ENCODE assay signal across 11 mouse cellular contexts in genomic region chr12:112552520-112552919, GRCm38 (mm10). TPM values are rescaled to one million over a fixed set of nuclear protein-coding genes. Genes with fewer than 3 reads are reported as not detected.
DNase-seq lines count a peak whose midpoint lies in the region; ATAC-seq and TF ChIP-seq lines count a peak whose summit lies in the region.
"Had no signal": no experiment of that assay in that cellular context is flagged by ENCODE, and none has a peak within 500 bp of the region (broad histone marks: within the 10 kb centered on the region; RNA-seq: fewer than 3 reads in every experiment).

No protein-coding gene starts in this region.

- WGBS in liver, embryonic 11.5 days, result 59% methylated on average over 5 of the region's 5 CpGs
- 48% methylated on average over 5 of the region's 5 CpGs for WGBS in liver, embryonic 12.5 days (ENCODE audit: insufficient replicate concordance)
- 69% methylated on average over 5 of the region's 5 CpGs for WGBS in forebrain, embryonic 14.5 days
- 65% methylated on average over 5 of the region's 5 CpGs for WGBS in midbrain, embryonic 15.5 days

- no peaks in the 10 kb centered on the region for H3K9me3 ChIP-seq in liver, embryonic 11.5 days (ENCODE audit: control insufficient read depth, low read length)
- no peaks in the 10 kb centered on the region for H3K9me3 ChIP-seq in liver, embryonic 12.5 days (replicated peaks)
- H3K9me3 ChIP-seq in forebrain, embryonic 14.5 days (replicated peaks; ENCODE audit: control insufficient read depth, low read length), result no peaks in the 10 kb centered on the region
- no peaks in the 10 kb centered on the region for H3K9me3 ChIP-seq in midbrain, embryonic 15.5 days
- H3K9me3 ChIP-seq: heart, embryonic 13.5 days had no signal

- intact Hi-C loops in gastrocnemius, adult 2 months (cut with DNase I), result loop anchor here (1.0 kb wide), 2 partner anchors 53 to 72 kb away; no protein-coding TSS in a partner anchor
- intact Hi-C loops in gastrocnemius, postnatal 36 days (cut with DNase I), result loop anchor here (1.0 kb wide), 1 partner anchor 53 kb away; no protein-coding TSS in a partner anchor

- no peak for DNase-seq in gastrocnemius, adult 2 months
- DNase-seq in gastrocnemius, postnatal 36 days, result no peak
- no peak for DNase-seq in liver, embryonic 11.5 days (ENCODE audit: low spot score)
- no peak for DNase-seq in forebrain, embryonic 14.5 days (ENCODE audit: low spot score)
- no peak for DNase-seq in frontal cortex, postnatal 36 days (ENCODE audit: low spot score in 2 of 2)
- no peak for DNase-seq in thymus, postnatal 4 days

- H3K27ac ChIP-seq in gastrocnemius, adult 2 months, result peak overlapping the region; percentile 28; the same call in 1 of the 2 replicates
- no peak overlapping the region for H3K27ac ChIP-seq in liver, embryonic 11.5 days (ENCODE audit: low read depth, low read length)
- H3K27ac ChIP-seq in liver, embryonic 12.5 days, result no peak overlapping the region
- H3K27ac ChIP-seq in forebrain, embryonic 14.5 days (ENCODE audit: low read depth, low read length), result no peak overlapping the region
- H3K27ac ChIP-seq in midbrain, embryonic 15.5 days, result no peak overlapping the region
- H3K27ac ChIP-seq: heart, embryonic 13.5 days; liver, embryonic 14.5 days had no signal

- H3K4me3 ChIP-seq in gastrocnemius, adult 2 months, result no peak overlapping the region
- no peak overlapping the region for H3K4me3 ChIP-seq in liver, embryonic 11.5 days (ENCODE audit: low read depth, low read length)
- H3K4me3 ChIP-seq in liver, embryonic 12.5 days, result no peak overlapping the region
- no peak overlapping the region for H3K4me3 ChIP-seq in forebrain, embryonic 14.5 days (ENCODE audit: low read depth, low read length)
- H3K4me3 ChIP-seq in midbrain, embryonic 15.5 days, result no peak overlapping the region
- H3K4me3 ChIP-seq: heart, embryonic 13.5 days had no signal

- H3K36me3 ChIP-seq in liver, embryonic 11.5 days (ENCODE audit: control insufficient read depth, insufficient read depth, low read length), result no peaks in the 10 kb centered on the region
- no peaks in the 10 kb centered on the region for H3K36me3 ChIP-seq in liver, embryonic 12.5 days
- no peaks in the 10 kb centered on the region for H3K36me3 ChIP-seq in forebrain, embryonic 14.5 days (ENCODE audit: control insufficient read depth, insufficient read depth, low read length)
- no peaks in the 10 kb centered on the region for H3K36me3 ChIP-seq in midbrain, embryonic 15.5 days (replicated peaks)
- H3K36me3 ChIP-seq: heart, embryonic 13.5 days had no signal

- no peaks in the 10 kb centered on the region for H3K27me3 ChIP-seq in liver, embryonic 11.5 days (replicated peaks; ENCODE audit: control insufficient read depth, insufficient read depth, low read length)
- 0 out of 2 replicates have a peak, but pooled peaks cover 6% of the 10 kb centered on the region for H3K27me3 ChIP-seq in liver, embryonic 12.5 days (replicated peaks)
- no peaks in the 10 kb centered on the region for H3K27me3 ChIP-seq in forebrain, embryonic 14.5 days (replicated peaks; ENCODE audit: control insufficient read depth, insufficient read depth, low read length)
- no peaks in the 10 kb centered on the region for H3K27me3 ChIP-seq in midbrain, embryonic 15.5 days (replicated peaks)

- no peak for TF ChIP-seq CTCF in gastrocnemius, adult 2 months (IDR thresholded peaks at IDR 0.05)

- no peak overlapping the region for H3K9ac ChIP-seq in liver, embryonic 11.5 days (ENCODE audit: low read depth, low read length)
- H3K9ac ChIP-seq in liver, embryonic 12.5 days, result no peak overlapping the region
- no peak overlapping the region for H3K9ac ChIP-seq in forebrain, embryonic 14.5 days (ENCODE audit: low read length)
- H3K9ac ChIP-seq in midbrain, embryonic 15.5 days, result no peak overlapping the region
- H3K9ac ChIP-seq: liver, embryonic 14.5 days had no signal

- no peaks in the 10 kb centered on the region for H3K4me1 ChIP-seq in liver, embryonic 11.5 days (replicated peaks; ENCODE audit: control insufficient read depth, insufficient read depth, low read length)
- no peaks in the 10 kb centered on the region for H3K4me1 ChIP-seq in liver, embryonic 12.5 days
- no peaks in the 10 kb centered on the region for H3K4me1 ChIP-seq in forebrain, embryonic 14.5 days (ENCODE audit: control insufficient read depth, insufficient read depth, low read length)
- peaks cover 6% of the 10 kb centered on the region; the same call in 1 of the 2 replicates for H3K4me1 ChIP-seq in midbrain, embryonic 15.5 days

- H3K4me2 ChIP-seq in liver, embryonic 11.5 days, result no peak overlapping the region
- no peak overlapping the region for H3K4me2 ChIP-seq in liver, embryonic 12.5 days
- H3K4me2 ChIP-seq in forebrain, embryonic 14.5 days (ENCODE audit: low read length), result no peak overlapping the region
- no peak overlapping the region for H3K4me2 ChIP-seq in midbrain, embryonic 15.5 days
- H3K4me2 ChIP-seq: heart, embryonic 13.5 days had no signal

- peak; percentile 31; the same call in 1 of the 2 replicates for ATAC-seq in liver, embryonic 11.5 days (replicated peaks; ENCODE audit: low FRiP score)
- ATAC-seq in liver, embryonic 12.5 days, result no peak
- peak; percentile 35; the same call in 1 of the 2 replicates for ATAC-seq in forebrain, embryonic 14.5 days
- ATAC-seq in midbrain, embryonic 15.5 days (replicated peaks), result 0 out of 2 replicates have a peak, but pooled peaks have one; percentile 14

RNA-seq across cellular contexts. Expression of gene Tmem179, which starts 36.0 kb away (rescaled TPM):
- total RNA-seq in gastrocnemius, adult 2 months (2021), result not detected
- not detected for total RNA-seq in gastrocnemius, postnatal 36 days (2021)
- 0.70 and 0.71 TPM in 2 replicates for polyA plus RNA-seq in liver, embryonic 11.5 days (2014; fragmentation: Nextera tagmentation; extraction: Ambion mirVana)
- polyA plus RNA-seq in liver, embryonic 12.5 days (2016; fragmentation: Nextera tagmentation; extraction: Ambion mirVana), result 0.31 and 0.38 TPM in 2 replicates
- polyA plus RNA-seq in forebrain, embryonic 14.5 days (2014; fragmentation: Nextera tagmentation; extraction: Ambion mirVana), result 40.0 and 49.0 TPM in 2 replicates
- polyA plus RNA-seq in midbrain, embryonic 15.5 days (2015; fragmentation: Nextera tagmentation; extraction: Ambion mirVana), result 87.0 and 90.2 TPM in 2 replicates
- total RNA-seq: gastrocnemius, adult 8-10 months had no signal

RNA-seq across cellular contexts. Expression of gene Inf2, which starts 36.1 kb away (rescaled TPM):
- total RNA-seq in gastrocnemius, adult 2 months (2021), result 10 to 100 TPM in 1 of 2 experiments, 1 to 10 TPM in 1; 8.2 to 13.0 TPM
- total RNA-seq in gastrocnemius, postnatal 36 days (2021), result 10 to 100 TPM in 1 of 2 experiments, 1 to 10 TPM in 1; 9.2 to 11.1 TPM
- polyA plus RNA-seq in liver, embryonic 11.5 days (2014; fragmentation: Nextera tagmentation; extraction: Ambion mirVana), result 4.6 and 6.5 TPM in 2 replicates
- 2.2 and 2.7 TPM in 2 replicates for polyA plus RNA-seq in liver, embryonic 12.5 days (2016; fragmentation: Nextera tagmentation; extraction: Ambion mirVana)
- 2.6 and 2.9 TPM in 2 replicates for polyA plus RNA-seq in forebrain, embryonic 14.5 days (2014; fragmentation: Nextera tagmentation; extraction: Ambion mirVana)
- 1.0 and 2.4 TPM in 2 replicates for polyA plus RNA-seq in midbrain, embryonic 15.5 days (2015; fragmentation: Nextera tagmentation; extraction: Ambion mirVana)

Comparison
In these comparisons a context has a peak if more than half of its experiments do, and no peak if none do; other contexts are left out.
1. RNA of gene Tmem179, which starts 36.0 kb away (polyA plus RNA-seq): 87.0 to 90.2 TPM in midbrain, embryonic 15.5 days and 40.0 to 49.0 TPM in forebrain, embryonic 14.5 days; 0.70 to 0.71 TPM in liver, embryonic 11.5 days and 0.31 to 0.38 TPM in liver, embryonic 12.5 days; every median in the first group is over 10 times any median in the second.